Mouse (Mus musculus): ENCODE results near the gene Atp6v1f. TPM values are rescaled to one million over a fixed set of nuclear protein-coding genes. Genes with fewer than 3 reads are reported as not detected.

The Atp6v1f gene
- polyA plus RNA-seq, 2 experiments = 111 to 139 TPM

GRCm38 (mm10) chr6:29450667-29451066 lies 16.9 kb upstream of the Atp6v1f start:
- Histone ChIP-seq H3K27ac (no peak overlapping the region), H3K27me3 (ENCODE audit: control insufficient read depth, insufficient read depth, low read length) (no peaks in the 10 kb centered on the region), H3K4me3 (ENCODE audit: insufficient read depth in 1 of 2, low read depth in 2 of 2, low read length in 2 of 2) (no peak overlapping the region), H3K4me1 (replicated peaks; ENCODE audit: control insufficient read depth in 2 of 2, insufficient read depth in 2 of 2, low read length in 1 of 2) (no peaks in the 10 kb centered on the region), H3K36me3 (replicated peaks; ENCODE audit: control insufficient read depth, insufficient read depth, low read depth) (no peaks in the 10 kb centered on the region), H3K4me2 (ENCODE audit: low read depth) (no peak overlapping the region), H3K9ac (replicated peaks) (no peak overlapping the region), H3K9me3 (ENCODE audit: control insufficient read depth, low read length) (no peaks in the 10 kb centered on the region)
- DNase-seq (ENCODE audit: low read depth in 3 of 3, low spot score in 3 of 3) (no peak), ATAC-seq (ENCODE audit: insufficient read depth) (no peak)
- WGBS (ENCODE audit: insufficient replicate concordance) = 79% methylated on average over 6 of the region's 6 CpGs
- TF ChIP-seq CTCF (IDR thresholded peaks at IDR 0.05; ENCODE audit: low read depth) (no peak), EP300 (IDR thresholded peaks at IDR 0.05; ENCODE audit: low read depth) (no peak)

GRCm38 (mm10) chr6:29461502-29461901 lies 6.0 kb upstream of the Atp6v1f start:
- Histone ChIP-seq H3K9ac (replicated peaks) (no peak overlapping the region), H3K36me3 (replicated peaks; ENCODE audit: control insufficient read depth, insufficient read depth, low read depth) (no peaks in the 10 kb centered on the region), H3K4me2 (ENCODE audit: low read depth) (no peak overlapping the region), H3K4me3 (ENCODE audit: insufficient read depth in 1 of 2, low read depth in 2 of 2, low read length in 2 of 2) (no peak overlapping the region), H3K27ac (no peak overlapping the region), H3K27me3 (ENCODE audit: control insufficient read depth, insufficient read depth, low read length) (no peaks in the 10 kb centered on the region), H3K4me1 (replicated peaks; ENCODE audit: control insufficient read depth in 2 of 2, insufficient read depth in 2 of 2, low read length in 1 of 2) (no peaks in the 10 kb centered on the region), H3K9me3 (ENCODE audit: control insufficient read depth, low read length) (no peaks in the 10 kb centered on the region)
- TF ChIP-seq CTCF (IDR thresholded peaks at IDR 0.05; ENCODE audit: low read depth) (no peak), EP300 (IDR thresholded peaks at IDR 0.05; ENCODE audit: low read depth) (no peak)
- ATAC-seq (ENCODE audit: insufficient read depth) = no peak
- WGBS (ENCODE audit: insufficient replicate concordance) = 49% methylated on average over 7 of the region's 7 CpGs
- no peak for DNase-seq (ENCODE audit: low read depth in 3 of 3, low spot score in 3 of 3)

- no peaks in the 10 kb centered on the region for H3K9me3 ChIP-seq (ENCODE audit: control insufficient read depth, low read length)
- no peaks in the 10 kb centered on the region for H3K27me3 ChIP-seq (ENCODE audit: control insufficient read depth, insufficient read depth, low read length)
- H3K4me2 ChIP-seq (ENCODE audit: low read depth) = no peak overlapping the region
- H3K9ac ChIP-seq (replicated peaks) = no peak overlapping the region
- TF ChIP-seq EP300 (IDR thresholded peaks at IDR 0.05; ENCODE audit: low read depth) (no peak), CTCF (IDR thresholded peaks at IDR 0.05; ENCODE audit: low read depth) (no peak)
- DNase-seq (ENCODE audit: low read depth in 3 of 3, low spot score in 3 of 3) = no peak
- H3K4me1 ChIP-seq (replicated peaks; ENCODE audit: control insufficient read depth in 2 of 2, insufficient read depth in 2 of 2, low read length in 1 of 2) = peaks cover under 1% of the 10 kb centered on the region in 2 experiments; a peak in 3 of 4 replicates
- WGBS (ENCODE audit: insufficient replicate concordance) = 53% methylated on average over 3 of the region's 3 CpGs
- H3K4me3 ChIP-seq (ENCODE audit: insufficient read depth in 1 of 2, low read depth in 2 of 2, low read length in 2 of 2) = no peak overlapping the region
- ATAC-seq (ENCODE audit: insufficient read depth) = no peak
- H3K36me3 ChIP-seq (replicated peaks; ENCODE audit: control insufficient read depth, insufficient read depth, low read depth) = no peaks in the 10 kb centered on the region
- no peak overlapping the region for H3K27ac ChIP-seq
These were observed 4.1 kb upstream of the Atp6v1f start for GRCm38 (mm10) chr6:29463388-29463787.

- no peaks in the 10 kb centered on the region for H3K27me3 ChIP-seq (ENCODE audit: control insufficient read depth, insufficient read depth, low read length)
- H3K4me2 ChIP-seq (ENCODE audit: low read depth) = peak overlapping the region; percentile 83
- peak overlapping the region; percentile 20; the same call in 1 of the 2 replicates for H3K9ac ChIP-seq (replicated peaks)
- peaks cover 5 to 7% of the 10 kb centered on the region in 2 experiments; a peak in 3 of 4 replicates for H3K4me1 ChIP-seq (replicated peaks; ENCODE audit: control insufficient read depth in 2 of 2, insufficient read depth in 2 of 2, low read length in 1 of 2)
- H3K36me3 ChIP-seq (replicated peaks; ENCODE audit: control insufficient read depth, insufficient read depth, low read depth) = no peaks in the 10 kb centered on the region; the same call in 1 of the 2 replicates
- ATAC-seq (ENCODE audit: insufficient read depth) (no peak), DNase-seq (ENCODE audit: low read depth in 3 of 3, low spot score in 3 of 3) (no peak)
- WGBS (ENCODE audit: insufficient replicate concordance) = 71% methylated on average over 3 of the region's 3 CpGs
- H3K27ac ChIP-seq = no peak overlapping the region
- H3K4me3 ChIP-seq (ENCODE audit: insufficient read depth in 1 of 2, low read depth in 2 of 2, low read length in 2 of 2) = peak overlapping the region in 1 of 2 experiments; percentile 81; a peak in 2 of 4 replicates
- TF ChIP-seq CTCF (IDR thresholded peaks at IDR 0.05; ENCODE audit: low read depth) = no peak
- no peak for TF ChIP-seq EP300 (IDR thresholded peaks at IDR 0.05; ENCODE audit: low read depth)
- no peaks in the 10 kb centered on the region for H3K9me3 ChIP-seq (ENCODE audit: control insufficient read depth, low read length)
These were observed 1.3 kb downstream of the Atp6v1f start for GRCm38 (mm10) chr6:29468851-29469250.

- H3K9ac ChIP-seq (replicated peaks) = no peak within 1 kb of the TSS
- H3K27ac ChIP-seq = no peak within 1 kb of the TSS
- no peaks in the 10 kb centered on the region; the same call in 1 of the 2 replicates for H3K36me3 ChIP-seq (replicated peaks; ENCODE audit: control insufficient read depth, insufficient read depth, low read depth)
- TF ChIP-seq EP300 (IDR thresholded peaks at IDR 0.05; ENCODE audit: low read depth) (no peak), CTCF (IDR thresholded peaks at IDR 0.05; ENCODE audit: low read depth) (no peak)
- H3K4me3 ChIP-seq (ENCODE audit: insufficient read depth in 1 of 2, low read depth in 2 of 2, low read length in 2 of 2) = no peak within 1 kb of the TSS
- no peaks in the 10 kb centered on the region for H3K9me3 ChIP-seq (ENCODE audit: control insufficient read depth, low read length)
- H3K4me2 ChIP-seq (ENCODE audit: low read depth) = no peak within 1 kb of the TSS
- peaks cover 5 to 7% of the 10 kb centered on the region in 2 experiments; a peak in 3 of 4 replicates for H3K4me1 ChIP-seq (replicated peaks; ENCODE audit: control insufficient read depth in 2 of 2, insufficient read depth in 2 of 2, low read length in 1 of 2)
- H3K27me3 ChIP-seq (ENCODE audit: control insufficient read depth, insufficient read depth, low read length) = no peaks in the 10 kb centered on the region; the same call in none of the 2 replicates
- DNase-seq (ENCODE audit: low read depth in 3 of 3, low spot score in 3 of 3) (no peak), ATAC-seq (ENCODE audit: insufficient read depth) (no peak)
- WGBS (ENCODE audit: insufficient replicate concordance) = 77% methylated on average over 4 of the region's 4 CpGs
These were observed 3.6 kb downstream of the Atp6v1f start, which contains the start of gene Atp6v1fnb for GRCm38 (mm10) chr6:29471137-29471536. TSS of gene Atp6v1fnb (plus strand) at chr6:29471437.
